Mouse (Mus musculus): ENCODE measurements around the gene Terf2.
"Not testable (repeated sequence)": the region's sequence is repeated elsewhere in the genome, so short reads cannot be mapped to it uniquely, and the experiment has no call there.

The Terf2 gene

DNA sequence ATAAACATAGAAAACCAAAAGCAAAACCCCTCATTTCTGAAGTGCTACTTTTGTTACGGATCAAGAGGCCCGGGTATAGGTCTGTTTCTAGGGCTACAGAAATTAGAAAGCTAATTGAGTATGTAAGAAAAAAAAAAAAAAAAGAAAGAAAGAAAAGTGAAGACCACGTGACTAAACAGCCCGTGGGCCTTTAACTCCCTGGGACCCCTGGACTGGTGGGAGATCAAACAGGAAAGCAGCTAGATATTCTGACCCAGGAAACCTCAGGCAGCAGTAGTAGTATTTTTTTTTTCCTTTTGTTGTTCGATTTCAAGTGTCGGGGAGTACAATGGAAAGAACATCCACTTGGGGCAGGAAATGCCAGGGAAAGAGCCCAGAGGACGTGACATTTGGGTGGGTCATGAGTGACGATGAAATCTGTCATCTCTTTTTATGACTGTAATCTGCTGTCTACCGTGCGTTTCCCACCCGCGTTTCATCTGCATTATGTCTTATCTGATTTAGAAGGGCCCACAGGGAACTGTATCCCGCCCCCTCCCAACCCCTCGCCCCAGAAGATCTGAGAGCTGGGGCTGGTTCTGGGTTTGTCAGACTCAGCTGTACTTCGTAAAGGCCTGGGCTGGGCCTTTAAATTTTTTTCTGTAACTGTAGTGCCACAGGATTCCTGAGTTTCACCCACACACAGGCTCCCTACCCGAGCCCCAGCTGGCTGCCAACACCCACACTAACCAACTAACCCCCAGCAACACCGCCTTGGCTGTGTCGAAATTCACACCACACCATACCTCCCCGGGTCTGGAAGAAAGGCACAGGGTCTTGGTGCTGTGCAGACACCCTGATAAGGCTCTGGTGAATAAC is 18.0 kb upstream of the Terf2 start:
- DNase-seq (ENCODE audit: low read depth) = peak; percentile 64

DNA sequence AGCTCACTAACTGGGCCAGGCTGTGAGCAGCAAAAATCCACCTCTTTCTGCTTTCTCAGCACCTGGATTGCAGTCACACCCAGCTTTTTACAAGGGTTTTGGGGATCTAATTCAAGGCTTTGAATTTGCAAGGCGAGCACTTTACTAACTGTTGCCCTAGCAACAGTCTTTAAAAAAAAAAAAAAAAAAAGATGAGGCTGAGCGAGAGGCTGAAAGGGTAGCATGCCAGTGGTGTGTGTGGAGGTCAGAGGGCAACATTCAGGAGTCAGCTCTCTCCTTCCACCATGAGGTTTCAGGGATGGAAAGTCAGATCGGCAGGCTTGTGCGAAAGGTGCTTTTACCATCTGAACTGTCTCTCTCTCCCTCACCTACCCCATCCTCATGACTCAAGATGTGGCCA is 16.9 kb upstream of the Terf2 start:
- no peak for DNase-seq (ENCODE audit: low read depth)

DNA sequence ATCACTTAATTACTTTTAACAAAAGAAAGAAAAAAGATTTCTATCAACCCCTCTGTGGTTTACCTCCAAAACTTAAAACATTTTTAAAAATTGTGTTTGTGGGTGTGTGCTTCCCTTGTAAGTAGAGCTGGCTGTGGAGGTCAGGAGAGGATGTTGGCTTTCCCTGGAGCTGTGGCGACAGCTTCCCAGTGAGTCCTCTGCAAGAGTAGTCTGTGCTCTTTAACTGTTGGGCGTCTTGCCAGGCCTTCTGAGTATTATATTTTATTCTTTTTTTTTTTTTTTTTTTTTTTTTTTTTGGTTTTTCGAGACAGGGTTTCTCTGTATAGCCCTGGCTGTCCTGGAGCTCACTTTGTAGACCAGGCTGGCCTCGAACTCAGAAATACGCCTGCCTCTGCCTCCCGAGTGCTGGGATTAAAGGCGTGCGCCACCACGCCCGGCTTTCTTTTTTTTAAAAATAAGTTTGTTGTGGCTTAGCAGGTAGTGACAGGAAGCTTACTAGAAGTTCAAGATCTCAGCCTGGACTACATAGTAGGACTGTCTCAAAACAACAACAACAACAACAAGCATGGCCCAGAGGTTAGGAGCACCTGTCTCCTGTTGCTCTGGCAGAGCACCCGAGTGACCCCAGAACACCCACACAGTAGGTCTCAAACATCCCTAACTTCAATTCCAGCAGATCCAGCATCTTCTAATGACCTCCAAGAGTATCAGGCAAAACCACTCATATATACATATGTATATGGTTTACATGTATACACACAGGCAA is 15.2 kb upstream of the Terf2 start:
- DNase-seq (ENCODE audit: low read depth) = no peak

DNA sequence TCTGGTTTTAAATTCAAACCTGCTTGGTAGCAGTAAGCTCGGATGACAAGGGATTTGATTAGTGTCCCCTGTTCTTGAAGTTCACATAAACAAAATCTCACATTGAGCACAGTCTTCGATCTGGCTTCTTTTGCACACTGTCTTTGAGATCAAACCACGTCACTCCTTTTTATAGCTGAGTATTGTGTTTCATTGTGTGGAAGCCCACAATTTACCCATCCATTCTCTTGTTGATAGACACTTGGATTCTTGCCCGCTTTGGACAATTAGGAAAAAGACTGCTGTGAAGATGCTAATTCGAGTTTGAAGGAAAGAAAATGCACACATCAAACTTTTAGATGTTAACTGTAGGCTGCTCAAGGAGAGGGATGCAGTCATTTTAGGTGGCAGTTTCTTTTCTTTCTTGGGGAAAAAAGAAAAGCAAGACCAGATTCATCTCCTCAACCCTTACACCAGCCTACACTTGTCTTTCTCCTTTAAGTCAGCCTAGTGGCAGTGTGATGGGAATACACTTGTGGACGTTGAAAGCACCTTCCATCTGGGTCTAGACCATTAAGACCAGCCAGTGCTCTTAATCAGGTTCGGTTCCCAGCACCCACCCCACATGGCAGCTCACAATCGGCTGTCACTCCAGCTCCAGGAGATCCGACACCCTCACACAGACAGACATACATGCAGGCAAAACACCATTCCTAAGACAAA is 14.4 kb upstream of the Terf2 start:
- no peak for DNase-seq (ENCODE audit: low read depth)

DNA sequence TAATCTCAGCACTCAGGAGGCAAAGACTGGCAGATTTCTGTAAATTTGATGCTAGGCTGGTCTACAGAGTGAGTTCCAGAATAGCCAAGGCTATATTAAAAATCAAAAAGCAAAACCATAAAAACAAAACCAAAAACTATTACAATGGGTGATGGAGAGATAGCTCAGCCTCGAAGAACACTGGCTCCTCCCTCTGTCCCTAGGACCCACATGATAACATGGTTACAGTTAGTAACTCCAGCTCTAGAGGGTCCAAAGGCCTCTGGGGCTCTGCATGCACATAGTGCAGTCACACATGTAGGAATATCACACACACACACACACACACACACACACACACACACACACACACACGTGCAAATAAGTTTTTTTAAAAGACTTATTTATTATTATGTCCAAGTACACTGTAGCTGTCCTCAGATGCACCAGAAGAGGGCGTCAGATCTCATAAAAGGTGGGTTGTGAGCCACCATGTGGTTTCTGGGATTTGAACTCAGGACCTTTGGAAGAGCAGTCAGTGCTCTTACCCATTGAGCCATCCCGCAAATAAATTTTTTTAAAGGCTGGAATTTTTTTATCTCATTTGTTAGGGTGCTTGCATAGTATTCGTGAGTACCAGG is 13.6 kb upstream of the Terf2 start:
- no peak for DNase-seq (ENCODE audit: low read depth)

DNA sequence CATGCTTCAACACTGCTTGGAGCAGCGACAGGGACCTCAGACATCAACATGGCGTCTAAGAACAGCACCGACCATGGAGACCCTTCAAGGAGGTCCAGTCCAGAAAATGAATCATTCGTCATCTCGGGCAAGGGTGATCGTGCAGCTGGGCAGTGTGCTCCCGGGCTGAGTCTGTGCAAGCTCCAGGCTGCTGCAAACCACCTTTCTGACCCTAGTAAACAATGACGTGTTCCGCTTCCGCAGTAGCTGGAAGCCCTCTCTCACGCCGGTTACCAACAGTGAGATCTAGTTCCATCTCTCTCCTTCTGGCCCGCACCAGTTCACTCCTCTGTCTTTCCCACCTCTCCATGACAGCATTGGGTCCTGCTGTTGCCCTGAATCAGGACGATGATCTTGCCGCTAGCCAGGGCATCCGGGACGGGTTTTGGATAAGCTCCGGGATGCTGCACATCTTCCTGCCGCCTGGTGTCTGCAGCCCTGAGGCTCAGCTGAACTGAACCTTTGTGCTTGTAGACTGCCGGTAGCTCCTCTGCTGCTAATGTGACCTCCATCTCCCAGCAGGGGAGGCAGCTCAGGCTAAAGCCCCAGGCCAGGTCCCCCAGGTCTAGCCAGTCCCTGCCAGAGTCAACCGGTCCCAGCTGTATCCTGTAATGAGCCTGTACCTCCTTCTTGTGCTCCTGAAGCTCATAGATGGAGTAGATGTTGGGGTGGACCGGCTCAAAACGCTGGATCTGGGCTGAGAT is 12.8 kb upstream of the Terf2 start:
- no peak for DNase-seq (ENCODE audit: low read depth)

DNA sequence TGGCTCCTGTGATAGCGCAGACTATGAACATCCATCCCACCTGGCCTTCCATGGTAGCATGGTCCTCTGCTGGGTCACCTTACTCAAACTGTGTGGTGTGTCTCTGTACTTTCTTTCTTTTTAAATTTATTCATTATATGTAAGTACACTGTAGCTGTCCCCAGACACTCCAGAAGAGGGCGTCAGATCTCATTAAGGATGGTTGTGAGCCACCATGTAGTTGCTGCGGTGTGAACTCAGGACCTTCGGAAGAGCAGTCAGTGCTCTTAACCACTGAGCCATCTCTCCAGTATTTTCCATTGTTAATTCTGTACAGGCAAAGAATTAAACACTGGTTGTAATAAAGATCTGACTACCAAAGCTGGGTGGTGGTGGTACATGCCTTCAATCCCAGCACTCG is 11.7 kb upstream of the Terf2 start:
- DNase-seq (ENCODE audit: low read depth) = not testable (repeated sequence)

DNA sequence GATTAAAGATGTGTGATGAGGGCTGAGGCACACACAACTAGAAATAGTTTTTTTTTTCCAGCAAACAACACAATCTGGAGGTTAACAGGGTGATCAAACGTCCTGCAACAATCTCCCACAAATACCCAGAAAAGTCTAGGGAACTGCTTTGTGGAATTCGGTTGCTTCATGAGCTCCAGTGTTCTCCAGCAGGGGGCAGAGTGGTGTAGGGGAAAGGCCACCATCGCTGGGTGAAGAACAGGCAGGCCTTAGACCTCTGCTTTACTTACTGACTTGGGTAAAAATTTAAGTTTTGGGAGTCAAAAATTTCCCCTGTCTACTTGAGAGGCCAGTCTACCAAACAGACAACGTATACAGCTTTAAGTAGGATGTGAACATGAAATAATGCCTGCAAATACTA is 8.2 kb upstream of the Terf2 start:
- DNase-seq (ENCODE audit: low read depth) = no peak

DNA sequence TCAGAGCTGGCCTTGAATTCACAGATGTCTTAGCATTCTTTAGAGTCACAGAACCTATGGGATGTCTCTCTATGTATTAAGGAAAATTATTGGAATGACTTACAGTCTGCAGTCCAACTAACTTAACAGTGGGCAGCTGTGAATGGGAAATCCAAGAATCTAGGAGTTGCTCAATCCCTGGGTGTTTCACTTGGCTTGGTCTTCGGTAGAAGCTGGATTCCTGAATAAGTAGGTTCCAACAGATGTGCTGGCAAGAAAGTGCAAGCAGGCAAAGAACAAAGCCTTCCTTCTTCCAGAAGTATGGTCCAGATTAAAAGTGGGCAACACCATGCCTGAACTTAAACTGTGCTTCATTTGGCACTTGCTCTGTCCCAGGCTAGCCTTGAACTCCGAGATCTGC is 4.3 kb upstream of the Terf2 start:
- peak; percentile 88 for DNase-seq (ENCODE audit: low read depth)

DNA sequence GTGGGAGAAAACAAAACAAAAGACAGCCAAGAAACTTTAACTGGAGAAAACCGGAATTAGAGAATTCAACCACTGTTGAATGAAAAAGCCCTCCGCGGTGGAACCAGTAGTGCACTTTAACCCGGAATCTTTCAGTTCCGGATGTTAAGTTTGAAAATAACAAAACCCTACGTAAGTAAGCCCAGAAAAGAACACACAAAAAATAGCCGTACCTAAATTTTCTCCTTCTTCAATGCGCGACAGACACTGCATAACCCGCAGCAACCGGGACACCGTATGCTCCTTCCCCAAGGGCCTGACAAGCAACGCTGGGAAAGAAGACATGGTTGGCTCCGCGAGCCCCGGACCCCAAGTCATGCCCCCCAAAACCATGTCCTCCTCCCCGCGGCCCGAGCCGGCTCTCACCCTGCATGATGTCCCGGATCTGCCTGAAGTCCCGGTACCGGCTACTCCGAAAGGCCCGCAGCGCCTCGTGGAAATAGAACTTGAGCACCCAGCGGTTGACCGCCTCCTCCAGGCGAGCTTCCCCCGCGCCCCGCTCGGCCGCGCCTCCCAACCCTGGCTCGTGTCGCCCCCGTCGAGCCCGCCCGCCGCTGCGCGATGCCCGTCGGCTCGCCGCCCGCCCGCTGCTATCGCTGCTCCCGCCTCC is 506 bp downstream of the Terf2 start:
- no peak for DNase-seq (ENCODE audit: low read depth)

DNA sequence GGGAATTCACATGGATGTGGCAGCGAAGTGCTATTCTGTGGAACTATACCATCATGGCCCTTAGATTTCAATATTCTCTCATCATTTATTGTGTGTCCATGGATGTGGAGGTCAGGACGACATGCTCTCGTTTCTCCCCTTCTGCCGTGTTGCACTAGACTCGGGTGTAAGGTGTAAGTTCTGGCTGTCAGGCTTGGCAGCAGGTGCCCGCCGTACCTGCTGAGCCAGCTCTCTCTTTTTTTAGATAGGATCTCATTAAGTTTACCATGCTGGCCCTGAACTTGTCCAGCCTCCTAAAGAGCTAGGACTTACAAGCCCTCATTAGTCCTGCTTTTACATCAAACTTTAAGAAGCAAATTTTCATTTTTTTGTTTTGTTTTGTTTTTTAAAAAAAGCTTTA is 5.8 kb downstream of the Terf2 start:
- no peak for DNase-seq (ENCODE audit: low read depth)

DNA sequence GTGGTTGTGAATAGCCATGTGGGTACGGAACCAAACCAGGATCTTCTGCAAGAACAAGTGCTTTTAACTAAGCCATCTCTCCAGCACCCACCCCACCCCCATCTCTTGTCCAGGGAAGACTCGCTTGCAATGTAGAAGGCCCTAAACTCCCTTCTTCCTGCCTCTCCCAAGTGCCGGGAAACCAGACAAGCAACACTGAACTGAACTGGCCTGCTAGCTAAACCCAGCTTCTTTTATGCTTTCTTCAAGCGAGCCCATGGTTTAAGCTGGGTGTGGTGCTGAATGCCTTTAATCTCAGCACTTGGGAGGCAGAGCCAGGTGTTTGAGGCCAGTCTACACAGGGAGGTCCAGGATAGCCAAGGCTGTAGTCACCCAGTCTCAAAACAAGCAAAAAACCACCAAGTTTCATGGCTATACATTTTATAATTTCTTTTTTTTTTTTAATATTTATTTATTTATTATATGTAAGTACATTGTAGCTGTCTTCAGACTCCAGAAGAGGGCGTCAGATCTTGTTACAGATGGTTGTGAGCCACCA is 7.8 kb downstream of the Terf2 start:
- no peak for DNase-seq (ENCODE audit: low read depth)

DNA sequence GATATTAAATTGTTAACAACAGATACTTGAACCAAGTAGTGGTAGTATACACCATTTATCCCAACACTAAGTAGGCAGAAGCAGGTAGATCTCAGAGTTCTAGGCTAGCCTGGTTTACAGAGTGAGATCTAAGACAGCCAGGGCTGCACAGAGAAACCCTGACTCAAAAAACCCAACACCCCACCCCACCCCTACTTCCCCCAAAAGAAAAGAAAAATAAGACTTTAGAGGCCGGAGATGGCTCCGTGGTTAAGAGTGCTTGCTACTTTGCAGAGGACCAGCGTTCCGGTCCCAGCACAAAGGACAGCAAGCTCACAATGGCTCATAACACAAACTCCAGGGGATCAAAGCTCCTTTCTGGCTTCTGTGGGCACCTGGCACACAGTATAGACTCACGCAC is 10.3 kb downstream of the Terf2 start:
- no peak for DNase-seq (ENCODE audit: low read depth)

DNA sequence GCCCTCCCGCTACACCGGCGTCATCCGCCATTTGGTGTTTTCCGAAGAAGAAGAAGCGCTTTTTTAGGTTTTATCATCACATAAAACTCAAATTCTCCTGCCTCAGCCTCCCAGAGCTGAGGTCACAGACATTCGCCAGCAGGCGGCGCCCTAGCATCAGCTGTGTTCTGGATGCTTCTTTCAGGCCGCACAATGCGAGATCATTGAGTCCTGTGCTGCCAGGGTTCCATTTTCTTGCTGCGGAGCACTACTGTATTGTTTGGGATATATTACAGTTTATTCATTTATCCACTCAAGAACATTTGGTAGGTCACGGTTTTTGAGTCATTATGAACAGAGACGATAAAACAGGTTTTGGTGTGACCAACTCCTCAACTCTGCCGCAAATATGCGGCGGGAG is 11.0 kb downstream of the Terf2 start:
- no peak for DNase-seq (ENCODE audit: low read depth)

DNA sequence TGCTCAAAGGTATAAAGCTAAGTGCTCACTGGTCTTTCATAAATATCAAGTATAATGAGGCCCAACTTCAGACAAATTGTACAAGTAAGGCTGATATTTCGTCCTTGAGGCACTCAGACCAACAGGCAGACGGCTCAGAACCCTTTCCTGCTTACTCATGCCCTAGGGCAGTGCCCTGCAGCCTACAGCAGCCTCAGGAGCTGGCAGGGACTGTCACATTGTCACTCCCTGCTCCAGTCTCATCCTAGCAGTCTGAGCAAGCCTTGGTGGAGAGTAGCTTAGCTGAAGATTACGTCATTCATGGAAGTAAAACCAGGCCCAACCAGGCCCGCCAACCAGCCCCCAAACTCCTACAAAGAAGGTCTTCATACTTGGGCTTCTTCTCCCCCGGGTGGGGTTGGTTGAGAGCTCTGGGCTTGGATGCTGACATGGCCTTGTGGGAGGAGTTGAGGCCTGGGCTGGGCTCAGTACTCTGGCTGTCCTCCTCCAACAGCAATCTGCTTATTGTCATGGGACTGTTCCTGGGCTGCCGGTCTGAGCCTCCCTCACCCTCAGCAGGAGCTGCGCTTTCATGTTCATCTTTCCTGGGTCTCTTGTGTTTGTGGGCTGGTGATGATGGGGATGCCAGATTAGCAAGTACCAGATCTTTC is 20.0 kb downstream of the Terf2 start:
- DNase-seq (ENCODE audit: low read depth) = no peak

DNA sequence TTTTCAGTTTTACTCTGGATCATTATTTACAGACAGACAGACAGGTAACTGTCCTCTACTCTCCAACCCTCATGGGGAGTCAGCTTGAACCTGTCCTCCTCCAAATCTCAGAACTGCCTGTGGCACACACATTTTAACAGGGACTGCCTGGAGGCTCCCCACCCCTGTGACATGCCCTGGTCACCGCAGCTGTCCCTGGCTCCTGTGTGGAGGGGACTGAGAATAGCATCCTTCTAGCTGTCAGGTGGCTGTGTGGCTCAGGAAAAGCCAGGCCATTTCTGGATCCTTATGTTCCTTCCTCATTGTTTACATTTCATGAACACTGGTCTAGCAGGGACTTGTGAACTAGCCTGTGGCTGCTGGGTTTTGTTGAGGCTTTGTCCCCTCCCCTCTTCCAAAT is 22.2 kb downstream of the Terf2 start:
- no peak for DNase-seq (ENCODE audit: low read depth)

DNA sequence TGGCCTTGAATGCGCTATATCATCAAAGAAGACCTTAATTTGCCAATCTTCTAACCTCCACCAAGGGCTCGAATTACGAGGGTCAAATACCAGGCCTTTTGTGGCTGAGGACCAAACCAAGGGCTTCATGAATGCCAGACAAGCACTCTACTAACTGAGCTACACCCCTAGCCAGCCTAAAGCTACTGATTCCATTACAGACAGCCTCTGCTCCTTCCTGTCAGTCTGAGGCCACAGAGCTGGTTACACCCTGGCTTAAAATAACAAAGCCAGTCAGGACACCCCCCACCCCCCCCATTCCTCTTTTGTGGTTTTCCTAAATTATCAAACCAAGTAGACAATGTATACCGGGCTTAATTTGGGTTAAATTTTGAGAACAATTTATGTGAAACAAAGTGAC is 22.6 kb downstream of the Terf2 start:
- no peak for DNase-seq (ENCODE audit: low read depth)

DNA sequence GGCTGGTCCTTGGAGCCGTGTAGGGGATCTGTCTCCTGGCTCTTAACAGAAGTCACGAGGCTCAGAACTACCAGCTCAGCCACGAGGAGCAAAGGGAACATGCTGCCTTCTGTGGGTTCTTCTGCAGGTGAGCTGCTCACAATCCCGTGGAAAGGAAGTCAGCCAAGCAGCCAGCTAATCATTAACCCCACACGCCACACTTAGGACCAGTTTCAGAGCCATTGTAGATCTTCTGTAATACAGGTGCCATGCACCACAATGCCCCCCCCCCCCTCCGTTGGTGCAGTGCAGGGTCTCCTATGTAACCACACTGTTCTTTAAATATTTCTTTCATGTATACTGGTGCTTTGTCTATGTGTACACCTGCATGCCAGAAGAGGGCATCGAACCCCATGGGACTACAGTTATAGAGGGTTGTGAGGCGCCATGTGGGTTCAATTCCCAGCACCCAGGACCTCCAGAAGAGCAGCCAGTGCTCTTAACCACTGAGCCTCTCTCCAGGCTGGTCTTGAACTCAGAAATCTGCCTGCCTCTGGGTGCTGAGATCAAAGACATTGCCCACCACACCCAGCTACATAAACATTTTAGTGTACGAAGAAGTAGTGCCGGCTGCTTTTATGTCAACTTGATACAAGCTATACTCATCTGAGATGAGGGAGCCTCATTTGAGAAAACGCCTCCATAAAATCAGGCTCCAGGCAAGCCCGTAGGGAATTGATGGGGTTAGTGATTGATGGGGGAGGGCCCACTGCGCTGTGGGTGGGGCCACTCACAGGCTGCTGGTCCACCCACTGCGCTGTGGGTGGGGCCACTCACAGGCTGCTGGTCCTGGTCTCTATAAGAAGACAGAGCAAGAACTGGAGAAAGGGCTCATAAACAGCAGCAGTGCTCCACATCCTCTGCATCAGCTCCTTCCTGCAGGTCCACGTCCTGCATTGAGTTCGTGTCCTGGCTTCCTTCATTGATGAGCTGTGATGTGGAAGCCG is 30.5 kb downstream of the Terf2 start, which contains the start of gene Tmed6:
Tmed6 (minus strand) TSS at position 134 of the 986 bp plus-strand sequence.
- DNase-seq (ENCODE audit: low read depth) = no peak

DNA sequence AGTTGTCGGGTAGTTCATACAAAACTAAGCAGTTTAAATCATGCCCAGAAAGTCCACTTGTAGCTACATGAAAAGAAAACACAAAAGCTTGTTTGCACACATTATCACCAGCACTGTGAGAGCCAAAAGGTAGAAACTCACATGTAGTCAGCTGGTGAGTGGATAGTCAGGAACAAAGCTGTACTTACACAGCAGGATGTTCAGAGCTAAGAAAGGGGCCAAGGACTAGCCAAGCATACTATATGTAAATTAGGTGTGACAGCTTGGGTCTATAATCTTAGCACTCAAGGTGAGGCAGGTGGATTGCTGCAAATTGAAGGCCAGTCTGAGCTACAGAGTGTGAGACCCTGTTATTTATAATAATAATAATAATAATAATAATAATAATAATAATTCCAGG is 33.7 kb downstream of the Terf2 start:
- DNase-seq (ENCODE audit: low read depth) = no peak

Data from fibroblast of lung, adult 2 months (primary cell).